Mouse (Mus musculus): ENCODE measurements around the gene Gdnf. TPM values are rescaled to one million over a fixed set of nuclear protein-coding genes. Genes with fewer than 3 reads are reported as not detected.
A peak's percentile ranks its signal among the peaks of the same experiment; 100 is the strongest.

Gene Gdnf
- polyA plus RNA-seq, 1 experiment from 2014 or later = 0.23 TPM

DNA sequence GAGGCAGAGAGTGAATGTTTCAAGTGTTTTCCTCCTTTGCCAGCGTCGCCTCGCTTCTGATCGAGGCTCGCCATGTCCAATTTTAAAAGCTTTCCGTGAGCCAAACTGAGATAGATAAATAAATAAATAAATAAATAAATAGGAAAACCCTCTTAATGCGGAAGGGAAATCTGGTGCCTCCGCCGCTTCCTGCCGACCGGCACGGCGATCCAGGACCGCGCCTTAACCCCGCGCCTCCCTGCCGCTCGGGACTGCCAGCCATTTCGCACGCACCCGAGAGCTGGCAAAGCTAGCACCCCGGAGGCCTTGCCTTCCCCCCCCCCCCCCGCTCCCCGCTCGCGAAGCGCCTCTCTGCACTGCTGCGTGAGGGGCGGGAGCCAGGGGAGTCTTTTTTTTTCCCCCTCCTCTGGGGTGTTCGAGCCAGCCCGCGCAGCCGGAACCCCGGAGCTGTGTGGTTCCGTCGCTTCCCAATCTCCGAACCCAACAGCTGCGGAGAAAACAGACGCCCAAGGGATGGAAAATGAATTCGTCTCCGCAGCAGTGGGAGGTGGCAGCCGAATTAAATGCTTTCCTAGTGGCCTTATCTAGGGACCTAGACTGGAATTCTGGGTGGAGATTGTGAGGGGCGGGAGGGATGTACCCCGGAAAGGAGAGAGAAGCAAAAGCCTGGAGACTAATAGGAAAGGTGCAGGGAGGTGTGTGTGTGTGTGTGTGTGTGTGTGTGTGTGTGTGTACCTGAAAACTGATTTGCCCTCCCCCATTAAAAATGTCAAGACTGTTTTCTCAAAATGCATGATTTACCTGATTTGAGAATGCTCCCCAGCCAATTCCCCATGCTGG lies 3.1 kb downstream of the Gdnf start:
- ATAC-seq = no peak
- H3K27me3 ChIP-seq (replicated peaks; ENCODE audit: control insufficient read depth, insufficient read depth, low read length) = peaks cover 51% of the 10 kb centered on the region
- H3K4me2 ChIP-seq (ENCODE audit: low read length) = peak overlapping the region; percentile 99
- no peaks in the 10 kb centered on the region for H3K36me3 ChIP-seq (ENCODE audit: control insufficient read depth, insufficient read depth, low read length)
- H3K27ac ChIP-seq (ENCODE audit: low read depth, low read length) = no peak overlapping the region
- no peaks in the 10 kb centered on the region for H3K9me3 ChIP-seq (ENCODE audit: control insufficient read depth, low read length)
- peak overlapping the region; percentile 75 for H3K9ac ChIP-seq (ENCODE audit: low read depth, low read length)
- under 1% methylated on average over 35 of the region's 45 CpGs for WGBS
- H3K4me3 ChIP-seq (ENCODE audit: low read length) = peak overlapping the region; percentile 62
- peaks cover 38% of the 10 kb centered on the region for H3K4me1 ChIP-seq (ENCODE audit: control insufficient read depth, insufficient read depth, low read depth, low read length)

DNA sequence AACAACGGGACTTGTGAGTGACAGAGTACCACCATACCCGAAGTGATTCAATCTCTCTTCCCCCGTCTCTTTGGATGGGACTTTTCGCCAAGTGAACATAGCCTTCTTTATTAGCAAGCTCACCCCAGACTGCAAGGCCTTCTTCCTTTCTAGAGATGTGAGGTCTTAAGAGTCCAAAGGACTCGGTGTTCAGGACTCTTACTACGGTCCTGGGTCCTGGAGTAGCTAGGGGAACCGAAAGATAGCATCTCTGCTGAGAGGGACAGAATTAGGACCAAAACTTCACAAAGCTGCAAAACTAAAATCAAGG lies 3.7 kb downstream of the Gdnf start:
- ATAC-seq = no peak

DNA sequence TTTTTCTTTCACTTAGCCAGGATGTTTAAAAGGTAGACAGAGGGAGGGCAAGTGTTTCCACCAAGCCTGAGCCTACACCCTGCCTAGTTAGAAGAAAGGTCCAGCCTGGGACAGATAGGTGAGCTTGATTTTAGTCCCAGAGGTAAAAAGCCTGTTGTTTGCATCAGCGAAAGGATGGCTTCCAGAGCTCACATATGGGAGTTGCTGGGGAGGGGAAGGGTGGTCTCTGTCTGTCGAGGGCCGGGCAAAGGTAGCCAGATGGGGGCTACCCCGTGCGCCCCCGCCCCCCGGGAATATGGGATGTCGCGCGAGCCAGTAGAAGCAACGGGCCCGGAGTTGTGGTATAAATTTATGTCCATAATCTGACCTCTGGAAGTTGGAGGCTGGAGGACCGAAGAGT lies 4.3 kb downstream of the Gdnf start:
- Histone ChIP-seq H3K36me3 (ENCODE audit: control insufficient read depth, insufficient read depth, low read length) (no peaks in the 10 kb centered on the region), H3K9ac (ENCODE audit: low read depth, low read length) (no peak overlapping the region), H3K27me3 (replicated peaks; ENCODE audit: control insufficient read depth, insufficient read depth, low read length) (peaks cover 54% of the 10 kb centered on the region), H3K9me3 (ENCODE audit: control insufficient read depth, low read length) (no peaks in the 10 kb centered on the region), H3K27ac (ENCODE audit: low read depth, low read length) (no peak overlapping the region), H3K4me1 (ENCODE audit: control insufficient read depth, insufficient read depth, low read depth, low read length) (peaks cover 32% of the 10 kb centered on the region), H3K4me2 (ENCODE audit: low read length) (peak overlapping the region; percentile 73), H3K4me3 (ENCODE audit: low read length) (peak overlapping the region; percentile 40)
- WGBS = 1% methylated on average over 13 of the region's 13 CpGs
- no peak for ATAC-seq

More for the DNA sequence above, 3.7 kb downstream of the Gdnf start:
- no peak overlapping the region for H3K4me2 ChIP-seq (ENCODE audit: low read length)
- no peak overlapping the region for H3K9ac ChIP-seq (ENCODE audit: low read depth, low read length)
- H3K9me3 ChIP-seq (ENCODE audit: control insufficient read depth, low read length) = no peaks in the 10 kb centered on the region
- no peak overlapping the region for H3K27ac ChIP-seq (ENCODE audit: low read depth, low read length)
- H3K4me1 ChIP-seq (ENCODE audit: control insufficient read depth, insufficient read depth, low read depth, low read length) = peaks cover 38% of the 10 kb centered on the region
- no peaks in the 10 kb centered on the region for H3K36me3 ChIP-seq (ENCODE audit: control insufficient read depth, insufficient read depth, low read length)
- peaks cover 49% of the 10 kb centered on the region for H3K27me3 ChIP-seq (replicated peaks; ENCODE audit: control insufficient read depth, insufficient read depth, low read length)
- H3K4me3 ChIP-seq (ENCODE audit: low read length) = no peak overlapping the region
- 14% methylated on average over 7 of the region's 7 CpGs for WGBS

DNA sequence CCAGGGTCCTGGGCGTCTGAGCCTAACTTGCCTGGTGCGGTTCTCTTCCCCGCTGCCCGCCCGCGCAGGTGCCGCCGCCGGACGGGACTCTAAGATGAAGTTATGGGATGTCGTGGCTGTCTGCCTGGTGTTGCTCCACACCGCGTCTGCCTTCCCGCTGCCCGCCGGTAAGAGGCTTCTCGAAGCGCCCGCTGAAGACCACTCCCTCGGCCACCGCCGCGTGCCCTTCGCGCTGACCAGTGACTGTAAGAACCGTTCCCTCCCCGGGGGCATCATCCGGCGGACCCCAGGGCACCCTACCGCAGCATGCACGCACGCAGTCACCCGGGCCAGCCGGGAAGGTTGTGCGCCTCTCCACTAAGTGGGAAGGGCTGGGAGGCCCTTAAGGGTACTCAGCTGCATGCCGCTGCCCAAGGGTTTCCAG lies 4.9 kb downstream of the Gdnf start:
- H3K9me3 ChIP-seq (ENCODE audit: control insufficient read depth, low read length) = no peaks in the 10 kb centered on the region
- peak overlapping the region; percentile 40 for H3K4me3 ChIP-seq (ENCODE audit: low read length)
- H3K4me2 ChIP-seq (ENCODE audit: low read length) = peak overlapping the region; percentile 73
- H3K27me3 ChIP-seq (replicated peaks; ENCODE audit: control insufficient read depth, insufficient read depth, low read length) = peaks cover 54% of the 10 kb centered on the region
- peak overlapping the region; percentile 51 for H3K9ac ChIP-seq (ENCODE audit: low read depth, low read length)
- ATAC-seq = no peak
- no peak overlapping the region for H3K27ac ChIP-seq (ENCODE audit: low read depth, low read length)
- H3K36me3 ChIP-seq (ENCODE audit: control insufficient read depth, insufficient read depth, low read length) = no peaks in the 10 kb centered on the region
- H3K4me1 ChIP-seq (ENCODE audit: control insufficient read depth, insufficient read depth, low read depth, low read length) = peaks cover 30% of the 10 kb centered on the region
- WGBS = under 1% methylated on average over 35 of the region's 36 CpGs

DNA sequence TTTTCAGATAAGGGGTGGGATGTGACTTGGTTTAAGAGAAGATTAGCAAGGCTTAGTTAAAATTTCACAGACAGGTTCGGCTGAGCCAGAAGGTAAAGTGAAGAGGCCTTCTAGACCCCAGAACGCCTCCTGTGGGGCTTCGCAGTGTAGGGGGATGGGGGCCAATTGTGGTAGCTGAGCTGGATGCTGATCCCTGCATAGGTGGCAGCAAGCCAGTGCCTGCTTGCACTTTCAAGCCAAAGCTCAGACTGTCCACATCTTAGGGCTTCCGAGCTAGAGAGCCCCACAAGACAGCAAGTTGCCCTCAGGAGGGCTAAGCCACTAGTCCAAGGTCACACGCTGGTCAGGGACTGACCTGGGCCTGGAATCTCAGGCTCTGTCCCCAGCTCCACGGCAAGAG lies 13.2 kb downstream of the Gdnf start:
- H3K4me1 ChIP-seq (ENCODE audit: control insufficient read depth, insufficient read depth, low read depth, low read length) = no peaks in the 10 kb centered on the region; the same call in 1 of the 2 replicates
- no peaks in the 10 kb centered on the region for H3K9me3 ChIP-seq (ENCODE audit: control insufficient read depth, low read length)
- no peak overlapping the region for H3K4me3 ChIP-seq (ENCODE audit: low read length)
- no peak overlapping the region for H3K9ac ChIP-seq (ENCODE audit: low read depth, low read length)
- no peak overlapping the region for H3K4me2 ChIP-seq (ENCODE audit: low read length)
- no peak overlapping the region for H3K27ac ChIP-seq (ENCODE audit: low read depth, low read length)
- 0 out of 2 replicates have a peak, but pooled peaks have one; percentile 37 for ATAC-seq
- H3K36me3 ChIP-seq (ENCODE audit: control insufficient read depth, insufficient read depth, low read length) = no peaks in the 10 kb centered on the region
- 67% methylated on average over 6 of the region's 6 CpGs for WGBS
- peaks cover 6% of the 10 kb centered on the region for H3K27me3 ChIP-seq (replicated peaks; ENCODE audit: control insufficient read depth, insufficient read depth, low read length)

DNA sequence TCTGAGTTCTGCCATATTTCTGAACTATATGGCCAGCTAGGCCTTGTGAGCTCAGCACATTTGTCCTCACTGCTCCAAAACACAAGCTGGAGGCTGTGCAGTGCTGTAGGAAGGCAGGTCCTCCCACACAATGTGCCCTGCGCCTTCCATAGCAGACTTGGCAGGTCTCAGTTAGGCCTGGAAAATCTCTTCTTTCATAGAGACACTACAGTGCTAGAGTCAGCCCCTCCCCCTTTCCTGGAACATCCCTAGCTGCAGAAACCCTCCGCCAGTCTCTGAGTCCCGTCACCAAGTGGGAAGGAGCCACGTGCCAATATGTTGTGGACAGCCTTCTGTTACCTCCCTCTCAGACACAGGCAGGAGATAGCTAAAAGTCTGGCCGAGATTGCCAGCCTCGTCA lies 14.9 kb downstream of the Gdnf start:
- Histone ChIP-seq H3K4me2 (ENCODE audit: low read length) (no peak overlapping the region), H3K27me3 (replicated peaks; ENCODE audit: control insufficient read depth, insufficient read depth, low read length) (no peaks in the 10 kb centered on the region), H3K4me1 (ENCODE audit: control insufficient read depth, insufficient read depth, low read depth, low read length) (no peaks in the 10 kb centered on the region; the same call in 1 of the 2 replicates), H3K4me3 (ENCODE audit: low read length) (no peak overlapping the region), H3K9ac (ENCODE audit: low read depth, low read length) (no peak overlapping the region), H3K36me3 (ENCODE audit: control insufficient read depth, insufficient read depth, low read length) (no peaks in the 10 kb centered on the region), H3K9me3 (ENCODE audit: control insufficient read depth, low read length) (no peaks in the 10 kb centered on the region), H3K27ac (ENCODE audit: low read depth, low read length) (no peak overlapping the region)
- WGBS = 53% methylated on average over 6 of the region's 6 CpGs
- ATAC-seq = peak; percentile 45; the same call in 1 of the 2 replicates

DNA sequence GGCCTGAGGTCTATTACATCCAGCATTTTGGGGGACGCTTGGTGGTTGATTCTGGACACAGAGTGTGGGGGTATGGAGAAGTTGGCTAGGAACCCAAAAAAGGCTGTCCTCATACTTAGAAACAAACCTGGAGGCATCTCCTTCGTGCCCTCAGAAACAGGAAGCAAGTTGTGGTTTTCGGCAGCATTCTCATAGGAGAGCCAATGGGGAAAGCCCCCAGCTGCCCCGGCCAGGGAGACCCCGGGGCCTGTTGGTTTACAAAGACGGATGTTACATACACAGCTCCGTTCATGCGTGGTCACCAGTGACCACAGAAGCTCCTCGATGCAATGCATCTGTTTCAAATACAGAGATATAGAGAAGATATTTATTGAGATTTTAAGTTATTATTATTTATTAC lies 24.8 kb downstream of the Gdnf start:
- Histone ChIP-seq H3K27me3 (replicated peaks; ENCODE audit: control insufficient read depth, insufficient read depth, low read length) (no peaks in the 10 kb centered on the region), H3K36me3 (ENCODE audit: control insufficient read depth, insufficient read depth, low read length) (no peaks in the 10 kb centered on the region), H3K4me3 (ENCODE audit: low read length) (no peak overlapping the region), H3K4me1 (ENCODE audit: control insufficient read depth, insufficient read depth, low read depth, low read length) (no peaks in the 10 kb centered on the region), H3K27ac (ENCODE audit: low read depth, low read length) (no peak overlapping the region), H3K9me3 (ENCODE audit: control insufficient read depth, low read length) (no peaks in the 10 kb centered on the region), H3K9ac (ENCODE audit: low read depth, low read length) (no peak overlapping the region), H3K4me2 (ENCODE audit: low read length) (no peak overlapping the region)
- no peak for ATAC-seq
- WGBS = 90% methylated on average over 9 of the region's 9 CpGs

DNA sequence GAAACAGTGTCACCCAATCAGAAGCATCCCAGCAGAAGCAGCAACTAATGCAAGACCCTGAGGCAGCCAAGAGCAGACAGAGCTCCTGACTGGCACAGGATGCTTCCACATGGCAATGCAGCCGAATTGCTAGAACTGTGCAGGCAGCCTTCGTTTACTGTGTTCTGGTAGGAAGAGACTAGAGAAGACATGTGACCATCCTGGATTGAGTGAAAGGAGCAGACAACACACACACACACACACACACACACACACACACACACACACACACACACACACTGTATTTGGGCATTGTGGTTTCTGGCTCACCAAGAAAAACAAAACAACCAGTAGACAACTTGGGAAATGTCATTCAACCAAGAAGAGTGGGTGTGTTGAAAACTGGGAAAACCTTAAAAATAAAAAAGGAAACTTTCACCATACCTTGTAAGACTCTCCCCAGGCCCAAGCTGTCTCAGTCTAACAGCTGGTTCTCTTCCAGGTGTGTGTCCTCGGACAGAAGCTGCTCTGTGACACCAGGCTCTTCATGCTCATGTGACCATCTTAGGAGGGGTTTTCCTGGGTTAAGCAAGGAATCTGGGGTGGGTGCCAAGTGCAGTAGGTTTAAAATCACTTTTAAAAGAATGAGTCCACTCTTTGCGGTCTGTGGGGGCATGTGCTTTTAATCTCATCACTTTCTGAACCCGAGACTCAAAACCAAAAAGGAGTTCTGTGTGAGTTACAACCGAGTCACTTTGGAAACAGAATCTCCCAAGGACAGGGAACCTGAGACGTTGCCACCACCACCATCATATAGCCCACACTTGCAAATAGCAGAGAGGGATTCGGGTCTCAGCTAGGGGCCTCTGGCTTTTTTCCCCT lies 27.6 kb downstream of the Gdnf start:
- no peak overlapping the region for H3K27ac ChIP-seq (ENCODE audit: low read depth, low read length)
- ATAC-seq = no peak

DNA sequence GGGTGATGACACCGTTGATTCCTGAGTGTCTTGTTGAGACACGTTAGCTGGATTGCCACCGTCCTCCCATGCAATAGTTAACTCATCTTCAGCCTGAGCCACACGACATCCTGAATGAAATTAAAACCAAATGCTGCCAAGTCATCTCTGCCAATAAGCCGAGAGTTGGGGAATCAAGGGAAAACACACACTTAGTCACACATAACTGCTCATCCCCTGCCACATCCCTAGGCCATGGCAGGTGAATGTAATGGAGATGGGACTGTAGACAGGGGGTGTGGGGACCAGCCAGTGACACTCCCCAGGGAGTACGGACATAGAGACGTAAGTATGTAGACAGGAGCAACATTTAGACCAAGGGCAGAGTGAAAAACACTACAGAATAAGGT lies 28.3 kb downstream of the Gdnf start:
- no peak for ATAC-seq
- H3K4me1 ChIP-seq (ENCODE audit: control insufficient read depth, insufficient read depth, low read depth, low read length) = no peaks in the 10 kb centered on the region
- WGBS = 70% methylated on average over 7 of the region's 7 CpGs
- no peaks in the 10 kb centered on the region for H3K36me3 ChIP-seq (ENCODE audit: control insufficient read depth, insufficient read depth, low read length)
- no peak overlapping the region for H3K4me3 ChIP-seq (ENCODE audit: low read length)
- no peaks in the 10 kb centered on the region for H3K27me3 ChIP-seq (replicated peaks; ENCODE audit: control insufficient read depth, insufficient read depth, low read length)
- H3K9me3 ChIP-seq (ENCODE audit: control insufficient read depth, low read length) = no peaks in the 10 kb centered on the region
- no peak overlapping the region for H3K27ac ChIP-seq (ENCODE audit: low read depth, low read length)
- H3K4me2 ChIP-seq (ENCODE audit: low read length) = no peak overlapping the region
- no peak overlapping the region for H3K9ac ChIP-seq (ENCODE audit: low read depth, low read length)

More for the DNA sequence above, 27.6 kb downstream of the Gdnf start:
- H3K9me3 ChIP-seq (ENCODE audit: control insufficient read depth, low read length) = no peaks in the 10 kb centered on the region
- no peaks in the 10 kb centered on the region for H3K36me3 ChIP-seq (ENCODE audit: control insufficient read depth, insufficient read depth, low read length)
- H3K27me3 ChIP-seq (replicated peaks; ENCODE audit: control insufficient read depth, insufficient read depth, low read length) = no peaks in the 10 kb centered on the region
- 84% methylated on average over 8 of the region's 8 CpGs for WGBS
- H3K4me1 ChIP-seq (ENCODE audit: control insufficient read depth, insufficient read depth, low read depth, low read length) = no peaks in the 10 kb centered on the region
- H3K4me2 ChIP-seq (ENCODE audit: low read length) = no peak overlapping the region
- no peak overlapping the region for H3K4me3 ChIP-seq (ENCODE audit: low read length)
- no peak overlapping the region for H3K9ac ChIP-seq (ENCODE audit: low read depth, low read length)

Data from hindbrain, embryonic 16.5 days (tissue).